Comparison of ENCODE assay signal across 19 mouse cellular contexts in genomic region chr9:85538557-85538956, GRCm38 (mm10).
"Had no signal": no experiment of that assay in that cellular context is flagged by ENCODE, and none has a peak within 500 bp of the region (broad histone marks: within the 10 kb centered on the region; RNA-seq: fewer than 3 reads in every experiment).

No protein-coding gene starts in this region.

- H3K4me1 ChIP-seq: limb, embryonic 12.5 days; limb, embryonic 15.5 days; liver, embryonic 12.5 days; liver, embryonic 15.5 days; midbrain, embryonic 12.5 days; midbrain, embryonic 15.5 days; neural tube, embryonic 13.5 days had no signal

- H3K9ac ChIP-seq: limb, embryonic 12.5 days; limb, embryonic 15.5 days; liver, embryonic 12.5 days; liver, embryonic 15.5 days; midbrain, embryonic 12.5 days; midbrain, embryonic 15.5 days; neural tube, embryonic 13.5 days had no signal

- H3K4me3 ChIP-seq: limb, embryonic 12.5 days; limb, embryonic 15.5 days; liver, embryonic 12.5 days; liver, embryonic 15.5 days; midbrain, embryonic 12.5 days; midbrain, embryonic 15.5 days; myocyte; neural tube, embryonic 13.5 days had no signal

- H3K27ac ChIP-seq: limb, embryonic 12.5 days; limb, embryonic 15.5 days; liver, embryonic 12.5 days; liver, embryonic 15.5 days; midbrain, embryonic 12.5 days; midbrain, embryonic 15.5 days; neural tube, embryonic 13.5 days had no signal

- DNase-seq: kidney, adult 18-20 months; kidney, adult 9 months; kidney, postnatal 14 days; kidney, postnatal 4 days; left cerebral cortex, postnatal 4 days; lung, adult 2 months; thymus, adult 2 months; thymus, postnatal 14 days; thymus, postnatal 4 days had no signal

- ATAC-seq: intestine, embryonic 16.5 days; liver, embryonic 12.5 days; lung, postnatal 0 days; midbrain, embryonic 15.5 days had no signal

- H3K36me3 ChIP-seq: limb, embryonic 12.5 days; limb, embryonic 15.5 days; liver, embryonic 12.5 days; liver, embryonic 15.5 days; midbrain, embryonic 12.5 days; midbrain, embryonic 15.5 days; neural tube, embryonic 13.5 days had no signal

- H3K27me3 ChIP-seq: limb, embryonic 12.5 days; limb, embryonic 15.5 days; liver, embryonic 12.5 days; liver, embryonic 15.5 days; midbrain, embryonic 12.5 days; midbrain, embryonic 15.5 days; neural tube, embryonic 13.5 days had no signal
